Mouse (Mus musculus) embryonic stem cell, embryonic (primary cell): Measurements from ENCODE around the gene Zfand4.
"Not testable (repeated sequence)": the region's sequence is repeated elsewhere in the genome, so short reads cannot be mapped to it uniquely, and the experiment has no call there.

Experiments
- CTCF ChIA-PET, 4 experiments: fragments of 300-600 bp in 2 of 4; fragments of 350-600 bp in 2 of 4; sonication (Branson Sonifier 250); formaldehyde crosslinking; loops; one replicate each; lab custom pipeline; 2022; ENCODE audit warnings: inconsistent platforms in 2 of 4; lab: Charles Lee
- POLR2A ChIA-PET, 4 experiments: fragments of 300-600 bp in 2 of 4; fragments of 350-600 bp in 2 of 4; sonication (Branson Sonifier 250); formaldehyde crosslinking; loops; one replicate each; lab custom pipeline; 2022; ENCODE audit warnings: antibody characterized with exemption in 4 of 4, inconsistent platforms in 1 of 4; lab: Charles Lee

The Zfand4 gene

DNA sequence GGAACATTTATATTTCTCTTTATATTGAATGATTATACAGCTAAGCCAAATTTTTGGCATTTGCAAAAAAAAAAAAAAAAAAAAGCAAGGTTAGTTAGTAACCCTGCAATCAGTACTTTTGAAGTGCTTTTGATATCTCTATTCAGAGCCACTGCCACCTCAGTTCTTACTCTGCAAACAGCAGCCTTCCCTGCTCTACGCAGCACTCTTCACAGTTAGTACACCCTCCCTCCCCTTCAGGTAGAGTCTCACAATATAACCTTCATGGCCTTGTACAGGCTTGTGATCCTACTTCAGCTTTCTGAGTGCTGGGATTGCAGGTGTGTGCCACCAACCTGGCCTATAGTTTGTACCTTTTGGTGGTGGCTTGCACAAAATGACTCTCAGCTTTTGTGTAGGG, 89.4 kb downstream of the Zfand4 start:
- CTCF ChIA-PET: interaction anchor here in 1 of 4 experiments (0.5 kb wide), 1 partner anchor 706 kb away, joined by 4 read pairs; no protein-coding TSS in a partner anchor
- POLR2A ChIA-PET: no interaction called here

DNA sequence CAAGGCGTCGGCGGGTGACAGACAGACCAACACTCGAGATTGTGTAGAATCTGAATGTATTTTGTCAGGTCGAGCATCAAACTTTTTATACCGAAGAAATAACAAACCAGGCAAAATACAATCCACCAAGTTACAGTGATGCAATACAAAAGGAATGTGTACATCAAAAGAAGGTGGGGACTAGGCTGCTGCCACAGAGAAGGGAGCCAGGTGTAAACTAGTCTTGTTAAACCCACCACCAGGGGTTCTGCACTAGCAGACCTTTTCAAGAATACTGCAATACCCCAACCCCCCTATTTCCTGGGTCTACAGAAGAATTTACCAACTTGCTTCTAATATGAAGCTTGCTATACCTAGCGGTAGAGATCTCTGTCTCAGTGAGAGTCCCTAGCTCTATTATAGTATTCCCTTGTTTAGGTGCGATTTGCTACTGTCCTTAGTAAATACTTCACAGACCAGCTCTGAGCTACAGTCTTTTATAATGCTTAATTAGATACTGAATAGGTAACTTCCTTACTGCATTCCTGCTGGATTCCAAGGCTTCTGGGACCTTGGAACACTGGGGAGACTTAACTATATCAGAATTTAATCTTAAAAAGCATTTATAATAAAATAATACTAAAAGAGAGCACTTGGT, 92.4 kb downstream of the Zfand4 start:
- CTCF ChIA-PET: not testable (repeated sequence)
- POLR2A ChIA-PET: interaction anchor here in 2 of 4 experiments (1.0 to 1.7 kb wide), 2 partner anchors 14 to 24 kb away, joined by 3 to 4 read pairs; no protein-coding TSS in a partner anchor

- CTCF ChIA-PET: no interaction called here
- POLR2A ChIA-PET: interaction anchor here in 2 of 4 experiments (1.0 to 1.7 kb wide), 4 partner anchors 13 to 26 kb away, joined by 3 to 5 read pairs (median 4); no protein-coding TSS in a partner anchor
Observed at GRCm38 (mm10) chr6:116356948-116357325, 92.9 kb downstream of the Zfand4 start.

GRCm38 (mm10) chr6:116358056-116358455, 94.0 kb downstream of the Zfand4 start:
- ChIA-PET CTCF (no interaction called here), POLR2A (interaction anchor here in 2 of 4 experiments (0.6 to 1.7 kb wide), 4 partner anchors 12 to 1007 kb away, joined by 3 to 5 read pairs (median 4); no protein-coding TSS in a partner anchor)

GRCm38 (mm10) chr6:116359256-116359655, 95.2 kb downstream of the Zfand4 start:
- ChIA-PET CTCF (no interaction called here), POLR2A (no interaction called here)

DNA sequence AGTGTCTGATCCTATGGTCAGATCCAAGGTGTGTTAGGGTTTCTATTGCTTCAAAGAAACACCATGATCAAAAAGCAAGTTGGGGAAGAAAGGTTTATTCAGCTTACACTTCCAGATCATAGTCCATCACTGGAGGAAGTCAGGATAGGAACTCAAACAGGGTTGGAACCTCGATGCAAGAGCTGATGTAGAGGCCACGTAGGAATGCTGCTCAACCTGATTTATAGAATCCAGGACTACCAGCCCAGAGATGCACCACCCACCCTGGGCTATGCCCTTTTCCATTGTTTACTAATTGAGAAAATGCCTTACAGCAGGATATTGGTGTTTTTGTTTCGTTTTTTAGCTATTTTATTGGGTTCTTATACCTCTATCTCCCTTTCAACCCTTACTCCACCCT, 97.4 kb downstream of the Zfand4 start:
- CTCF ChIA-PET: no interaction called here
- POLR2A ChIA-PET: no interaction called here

- POLR2A ChIA-PET: no interaction called here
- CTCF ChIA-PET: no interaction called here
Observed at GRCm38 (mm10) chr6:116361993-116362392, 98.0 kb downstream of the Zfand4 start.

DNA sequence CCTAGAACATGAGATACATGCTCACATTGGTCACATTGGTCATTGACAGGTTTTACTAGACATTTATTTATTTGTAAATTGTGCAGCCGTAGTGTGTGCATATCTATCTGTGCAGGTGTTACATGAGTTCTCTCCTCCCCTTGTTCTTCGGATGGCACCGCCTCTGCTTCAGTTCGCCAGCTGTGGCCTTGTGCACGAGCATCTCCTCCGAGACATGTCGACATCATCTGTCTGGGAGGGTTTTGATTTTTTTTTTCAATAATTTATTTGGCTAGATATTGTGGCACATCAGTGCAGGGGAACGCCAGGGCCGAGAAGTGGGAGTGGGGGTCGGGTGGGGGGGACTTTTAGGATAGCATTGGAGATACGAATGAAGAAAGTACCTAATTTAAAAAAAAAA, 103.9 kb downstream of the Zfand4 start:
- CTCF ChIA-PET: no interaction called here
- POLR2A ChIA-PET: no interaction called here

GRCm38 (mm10) chr6:116369811-116370210, 105.8 kb downstream of the Zfand4 start:
- ChIA-PET CTCF (no interaction called here), POLR2A (interaction anchor here in 1 of 4 experiments (1.2 kb wide), 1 partner anchor 12 kb away, joined by 3 read pairs; no protein-coding TSS in a partner anchor)

- POLR2A ChIA-PET: interaction anchor here in 2 of 4 experiments (0.7 to 1.2 kb wide), 2 partner anchors 13 to 14 kb away, joined by 3 read pairs; no protein-coding TSS in a partner anchor
- CTCF ChIA-PET: interaction anchor here in 1 of 4 experiments (0.6 kb wide), 1 partner anchor 464 kb away, joined by 3 read pairs; no protein-coding TSS in a partner anchor
Observed at GRCm38 (mm10) chr6:116370216-116370976, 106.4 kb downstream of the Zfand4 start.

DNA sequence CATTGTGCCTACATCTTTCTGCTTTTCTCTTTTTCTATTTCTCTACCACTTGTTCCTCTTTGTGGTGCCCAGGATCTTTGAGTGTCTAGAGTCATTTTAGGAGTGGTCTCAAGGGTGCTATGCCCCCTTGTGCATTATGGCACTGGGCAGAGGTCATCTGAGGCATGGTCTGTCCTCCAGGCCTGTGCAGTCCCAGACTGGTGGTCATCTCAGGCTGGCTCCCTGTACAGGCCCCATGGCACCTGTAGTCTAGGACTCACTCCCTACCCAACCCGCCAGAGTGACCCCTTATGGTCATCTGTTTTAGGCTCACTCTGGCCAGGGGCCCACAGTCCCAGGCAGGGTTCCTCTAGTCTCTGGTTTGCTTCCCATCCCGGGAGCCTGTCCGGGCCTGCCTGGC, 107.5 kb downstream of the Zfand4 start:
- CTCF ChIA-PET: no interaction called here

DNA sequence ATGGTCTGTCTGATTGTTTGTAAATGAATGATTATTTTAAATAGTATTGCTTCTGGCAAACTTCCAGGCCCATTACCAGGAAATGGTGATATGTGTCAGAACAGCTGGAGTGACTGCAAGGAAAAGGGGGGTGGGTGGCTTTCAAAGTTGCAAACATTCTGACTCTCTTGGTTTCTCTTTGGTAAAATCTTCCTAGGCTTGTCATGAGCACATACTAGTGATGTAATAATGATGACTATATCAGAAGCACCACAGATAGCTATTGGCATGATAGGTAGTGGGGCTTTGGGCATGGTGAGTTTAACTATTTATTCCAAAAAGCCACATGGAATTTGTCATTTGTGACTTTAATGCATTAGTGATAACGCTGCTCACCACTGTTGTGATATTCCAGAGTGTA, 110.1 kb downstream of the Zfand4 start:
- POLR2A ChIA-PET: interaction anchor here in 1 of 4 experiments (1.1 to 1.3 kb wide), 2 partner anchors 12 to 26 kb away, joined by 3 to 5 read pairs; no protein-coding TSS in a partner anchor
- CTCF ChIA-PET: no interaction called here

More for the DNA sequence above, 107.5 kb downstream of the Zfand4 start:
- POLR2A ChIA-PET: interaction anchor here in 1 of 4 experiments (1.5 kb wide), 1 partner anchor 11 kb away, joined by 3 read pairs; no protein-coding TSS in a partner anchor

DNA sequence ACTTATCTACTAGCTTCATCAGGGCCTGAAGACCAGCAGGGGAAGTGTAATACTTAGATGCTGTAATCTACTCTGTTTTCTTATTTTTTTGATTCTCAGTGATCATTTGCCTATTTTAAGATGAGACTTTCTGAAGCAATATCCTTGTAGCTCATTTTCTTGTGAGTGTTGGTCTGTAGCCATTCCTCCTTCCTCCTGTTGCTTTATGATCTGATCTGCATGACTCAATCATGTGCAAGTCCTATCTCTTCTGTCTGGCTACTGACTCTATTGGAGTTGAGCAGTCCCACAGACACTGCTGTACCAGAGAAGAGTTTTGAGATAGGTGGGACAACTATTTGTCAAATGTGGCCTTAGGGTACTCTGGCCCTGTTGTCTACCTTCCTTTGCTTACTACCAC, 110.6 kb downstream of the Zfand4 start:
- CTCF ChIA-PET: no interaction called here
- POLR2A ChIA-PET: interaction anchor here in 1 of 4 experiments (1.3 kb wide), 1 partner anchor 26 kb away, joined by 3 read pairs; no protein-coding TSS in a partner anchor

DNA sequence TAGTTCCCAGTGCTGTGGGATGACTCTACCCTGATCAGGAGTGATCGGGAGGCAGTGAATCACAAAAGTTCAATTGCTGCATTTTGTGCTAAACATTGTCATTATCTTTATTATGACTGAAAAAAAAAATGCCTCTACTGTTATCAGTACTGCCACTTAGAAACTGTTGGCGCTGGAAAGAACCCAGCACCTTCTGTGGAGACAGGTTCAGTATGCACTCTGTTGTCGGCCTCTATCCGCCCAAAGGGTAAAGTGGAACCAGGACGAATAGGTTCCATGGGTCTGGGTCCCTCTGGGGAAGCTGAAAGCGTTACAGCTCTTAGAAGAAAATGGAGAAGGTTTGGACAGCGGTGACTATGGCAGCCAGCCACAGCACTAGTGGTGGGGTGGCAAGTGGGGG, 114.9 kb downstream of the Zfand4 start:
- POLR2A ChIA-PET: no interaction called here
- CTCF ChIA-PET: no interaction called here
